Mouse (Mus musculus) retina, adult 2 months (tissue): Measurements from ENCODE around the gene Gm47791.

Experiments used
- DNase-seq: peaks from one replicate; pipeline ENCODE4 v3.0.0-alpha.2; 2012; ENCODE audit warnings: low read depth, low spot score

The Gm47791 gene

GRCm38 (mm10) chr1:82771022-82771586 is at the start of gene Gm47791:
Gene Gm47791, minus strand, starts transcription at chr1:82771243.
- DNase-seq = no peak

- DNase-seq = no peak
These were observed 49.7 kb upstream of the Gm47791 start for GRCm38 (mm10) chr1:82820626-82821186.

DNA sequence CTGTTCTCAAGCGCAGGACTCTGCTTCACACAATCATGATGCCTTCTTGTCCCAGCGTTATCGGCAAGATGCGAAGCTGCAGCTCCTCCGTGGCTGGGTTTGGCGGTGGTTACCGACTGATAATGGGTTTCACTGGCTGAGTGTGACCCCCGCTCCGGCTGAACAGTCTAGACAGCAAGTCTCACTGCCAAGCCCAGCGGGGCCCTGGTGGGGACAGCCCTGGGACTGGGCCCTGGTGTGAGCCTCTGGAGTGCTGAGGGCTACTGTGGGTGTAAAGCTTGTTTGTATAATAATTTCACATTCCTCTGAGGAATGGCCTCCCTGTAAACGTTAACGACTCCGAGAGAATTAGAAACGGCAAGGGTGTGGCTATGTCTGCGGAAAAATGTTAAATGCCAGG is 49.1 kb upstream of the Gm47791 start:
- DNase-seq = no peak

DNA sequence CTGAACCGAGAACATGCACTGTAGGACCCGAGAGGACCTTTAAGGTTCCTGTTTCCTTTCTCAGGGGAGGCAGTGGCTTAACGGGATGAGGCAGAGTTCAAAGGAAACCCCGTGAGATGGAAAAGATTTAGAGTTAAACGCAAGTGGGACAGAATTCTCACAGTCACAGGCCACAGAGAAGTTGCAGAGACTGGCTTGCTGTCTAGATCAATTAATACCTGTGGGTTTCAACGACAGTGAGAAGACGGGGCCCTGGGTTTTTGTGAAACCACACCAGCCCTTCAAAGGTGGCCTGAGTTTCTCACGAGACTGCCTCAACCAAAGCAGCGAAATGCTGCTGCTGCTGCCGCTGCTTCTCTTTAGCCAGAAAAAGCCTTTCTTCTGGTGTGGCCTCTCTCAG is 48.3 kb upstream of the Gm47791 start:
- DNase-seq = no peak

DNA sequence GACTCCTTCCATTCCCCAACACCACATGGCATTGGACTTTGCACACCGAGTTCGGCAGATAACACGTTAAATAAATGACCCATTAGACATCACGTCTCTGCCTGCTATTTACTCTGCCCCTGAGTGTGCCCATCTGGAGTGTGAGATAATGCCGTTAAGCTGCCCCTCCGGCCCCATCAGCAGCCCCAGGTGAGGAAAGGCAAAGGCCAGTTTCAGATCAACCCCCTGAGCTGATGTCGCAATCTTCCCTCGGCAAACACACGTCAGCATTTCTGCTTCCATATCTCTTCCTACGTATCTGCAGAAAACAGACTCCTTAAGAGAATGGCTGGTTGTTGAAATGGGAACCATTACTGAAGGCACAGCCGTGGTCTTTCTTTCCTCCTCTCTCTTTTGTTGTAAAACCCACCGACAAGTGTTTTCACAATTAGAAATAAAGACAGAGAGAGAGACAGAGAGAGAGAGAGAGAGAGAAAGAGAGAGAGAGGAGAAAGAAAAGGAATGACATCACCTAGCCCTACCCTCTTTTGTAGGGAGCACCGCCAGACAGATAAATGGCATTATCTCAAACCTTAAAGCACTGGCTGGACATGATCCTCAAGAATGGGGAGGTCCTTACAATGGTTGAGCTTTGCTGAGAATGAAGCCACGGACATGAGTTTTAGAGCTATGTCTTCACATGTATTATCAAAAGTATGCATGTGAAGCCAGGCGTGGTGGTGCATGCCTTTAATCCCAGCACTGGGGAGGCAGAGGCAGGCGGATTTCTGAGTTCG is 45.1 kb upstream of the Gm47791 start:
- DNase-seq = no peak

DNA sequence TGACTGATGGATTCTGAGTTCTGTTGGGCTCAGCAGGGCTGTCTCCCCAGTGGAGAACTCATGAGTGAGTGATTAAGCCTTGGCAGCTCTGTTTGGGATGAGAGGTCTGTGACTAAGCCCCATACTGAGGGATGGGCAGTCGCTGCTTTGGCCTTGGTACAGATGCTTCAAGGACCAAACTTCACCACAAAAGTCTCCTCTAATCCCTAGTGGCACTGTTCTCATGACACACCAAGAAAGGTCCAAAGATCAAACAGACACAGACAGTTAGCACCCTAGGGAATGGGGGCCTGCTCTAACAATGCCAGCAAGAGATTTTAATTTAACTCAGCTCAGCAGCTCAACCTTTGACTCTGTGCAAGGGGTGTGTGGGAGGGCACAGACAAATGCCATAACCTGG is 40.7 kb upstream of the Gm47791 start:
- DNase-seq = no peak

GRCm38 (mm10) chr1:82808564-82808963 is 37.5 kb upstream of the Gm47791 start:
- no peak for DNase-seq

- DNase-seq = no peak
These were observed 36.2 kb upstream of the Gm47791 start for GRCm38 (mm10) chr1:82807206-82807605.

DNA sequence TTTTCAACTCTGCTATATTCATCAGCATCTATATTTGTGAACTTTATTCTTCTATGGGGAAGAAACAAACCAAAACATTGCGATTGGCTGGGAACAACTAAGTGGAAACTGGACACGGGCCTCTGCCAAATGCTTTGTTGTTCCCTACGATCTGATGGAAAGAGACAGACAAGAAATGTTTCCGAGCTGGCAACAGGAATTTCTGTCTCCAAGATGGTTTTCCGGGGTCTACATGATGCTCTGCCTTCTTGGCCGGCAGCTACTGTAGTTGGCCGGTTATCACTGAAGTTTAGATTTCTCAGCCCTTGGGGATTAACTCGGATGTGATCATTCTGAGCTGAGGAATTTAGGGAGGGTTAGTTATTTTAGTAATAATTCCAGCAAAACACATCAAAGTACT is 35.3 kb upstream of the Gm47791 start:
- DNase-seq = no peak

- DNase-seq = no peak
These were observed 33.0 kb upstream of the Gm47791 start for GRCm38 (mm10) chr1:82804059-82804458.

DNA sequence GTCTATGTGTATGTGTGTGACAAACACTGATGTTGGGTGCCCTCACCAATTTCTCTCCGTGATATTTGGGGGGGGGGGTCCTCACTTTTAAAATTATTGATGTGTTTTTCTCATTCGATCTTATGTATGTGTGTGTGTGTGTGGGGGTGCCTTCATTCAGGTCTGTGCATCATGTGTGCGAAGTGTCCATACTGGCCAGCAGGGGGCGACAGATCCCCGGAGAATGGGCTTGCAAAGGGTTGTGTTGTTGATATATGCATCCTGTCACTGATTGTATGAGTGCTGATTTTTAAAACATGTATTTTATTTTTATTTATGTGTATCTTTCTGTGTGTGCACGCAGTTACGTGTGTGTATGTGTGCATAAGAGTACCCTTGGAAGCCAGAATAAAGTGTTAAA is 32.6 kb upstream of the Gm47791 start:
- DNase-seq = no peak

DNA sequence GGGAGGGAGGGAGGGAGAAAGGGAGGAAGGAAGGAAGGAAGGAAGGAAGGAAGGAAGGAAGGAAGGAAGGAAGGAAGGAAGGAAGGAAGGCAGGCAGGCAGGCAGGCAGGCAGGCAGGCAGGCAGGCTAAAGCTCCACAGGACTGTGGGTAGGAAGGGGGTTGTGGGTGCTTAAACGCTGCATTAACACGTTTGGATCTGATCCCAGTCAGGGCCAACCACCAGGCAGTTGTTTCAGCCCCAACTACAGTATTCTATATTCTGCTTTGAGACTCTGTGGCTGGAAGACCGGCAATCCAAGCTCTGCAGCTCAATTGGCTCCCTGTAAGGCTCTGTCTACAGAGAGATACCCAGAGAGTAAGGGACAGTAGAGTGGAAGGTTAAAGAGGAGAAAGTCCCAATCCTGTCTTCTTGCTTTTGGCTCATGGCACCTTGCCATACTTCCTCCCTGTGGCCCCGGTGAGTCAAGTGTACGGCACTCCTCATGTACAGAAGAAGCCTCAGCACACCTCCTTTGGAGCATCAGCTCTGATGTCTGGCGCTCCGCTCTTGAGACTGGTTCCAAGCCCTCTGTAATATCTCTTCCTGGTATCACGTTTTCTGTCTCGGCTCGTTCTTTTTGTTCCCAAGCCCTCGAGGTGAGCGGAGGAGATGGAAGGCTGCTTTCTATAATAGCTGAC is 30.2 kb upstream of the Gm47791 start:
- DNase-seq = no peak

GRCm38 (mm10) chr1:82798922-82799321 is 27.9 kb upstream of the Gm47791 start:
- no peak for DNase-seq

GRCm38 (mm10) chr1:82798304-82798703 is 27.3 kb upstream of the Gm47791 start:
- no peak for DNase-seq

- no peak for DNase-seq
These were observed 26.0 kb upstream of the Gm47791 start for GRCm38 (mm10) chr1:82797088-82797487.

DNA sequence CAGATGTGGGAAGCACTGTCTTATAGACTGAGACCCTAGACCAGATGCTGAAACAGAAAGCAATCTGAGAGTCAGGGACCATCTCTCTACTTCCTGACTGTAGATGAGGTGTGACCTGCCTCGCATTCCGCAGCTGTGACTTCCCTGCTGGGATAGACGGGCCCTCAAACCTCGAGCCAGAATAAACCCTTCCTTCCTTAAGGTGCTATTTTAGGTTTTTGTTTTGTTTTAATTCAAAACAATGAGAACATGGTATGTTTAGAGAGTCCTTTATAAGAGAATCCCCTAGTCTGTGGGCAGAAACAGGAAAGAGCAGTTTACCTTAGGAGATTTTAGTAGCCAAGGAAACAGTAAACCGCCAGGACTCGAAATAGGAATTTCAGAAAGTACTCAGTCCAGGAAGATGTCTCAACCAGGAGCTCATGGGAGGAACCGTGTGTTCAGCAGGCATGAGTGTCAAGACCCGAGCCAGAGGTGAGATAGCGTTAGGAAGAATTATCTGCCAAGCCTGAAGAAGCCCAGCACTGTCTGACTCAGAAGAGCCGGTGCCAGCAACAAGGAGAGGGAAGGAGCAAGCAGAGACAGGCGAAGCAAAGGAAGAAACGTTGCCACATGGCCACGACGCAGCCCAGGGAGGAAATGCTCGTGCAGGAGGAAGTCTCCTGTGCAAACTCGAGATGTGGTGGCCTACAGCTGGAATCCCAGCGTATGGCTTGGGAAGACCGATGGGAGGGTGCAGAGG is 24.8 kb upstream of the Gm47791 start:
- DNase-seq = no peak

DNA sequence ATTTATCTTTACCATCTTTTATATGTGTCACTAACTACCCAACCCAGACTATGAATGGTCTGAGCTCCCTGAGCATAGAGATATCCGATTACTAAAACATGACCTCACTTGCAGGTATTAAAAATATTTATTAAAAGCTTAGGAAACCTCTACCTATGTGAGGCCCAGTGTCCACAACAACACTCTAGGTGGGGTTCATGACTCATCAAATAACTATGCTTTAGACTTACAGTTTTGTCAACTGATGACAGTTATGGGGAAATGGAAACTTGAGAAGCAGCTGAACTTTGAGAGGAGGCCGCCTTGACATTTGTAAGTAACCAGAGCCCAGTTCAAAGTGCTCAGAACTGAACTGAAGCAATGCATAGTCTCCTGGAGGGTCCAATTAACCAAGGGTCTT is 24.2 kb upstream of the Gm47791 start:
- no peak for DNase-seq

DNA sequence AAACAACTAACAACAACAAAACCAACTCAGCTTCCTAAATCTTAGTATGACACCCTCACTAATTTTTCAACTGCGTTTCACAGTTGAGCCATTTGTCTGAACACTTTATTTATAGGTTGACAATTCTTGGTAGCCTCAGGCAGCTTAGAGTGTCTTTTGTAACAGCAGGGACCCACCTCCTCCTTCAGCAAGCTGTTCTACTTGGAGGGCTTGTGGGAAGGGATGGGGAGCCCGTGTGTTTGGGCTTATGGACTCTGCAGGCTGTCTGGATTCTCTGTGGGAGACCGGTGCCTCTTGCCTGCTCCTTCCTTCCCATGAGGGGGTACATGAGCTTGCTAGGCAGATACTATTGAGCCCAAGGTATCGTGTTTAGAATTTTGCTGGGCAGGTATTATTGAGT is 22.9 kb upstream of the Gm47791 start:
- DNase-seq = no peak

DNA sequence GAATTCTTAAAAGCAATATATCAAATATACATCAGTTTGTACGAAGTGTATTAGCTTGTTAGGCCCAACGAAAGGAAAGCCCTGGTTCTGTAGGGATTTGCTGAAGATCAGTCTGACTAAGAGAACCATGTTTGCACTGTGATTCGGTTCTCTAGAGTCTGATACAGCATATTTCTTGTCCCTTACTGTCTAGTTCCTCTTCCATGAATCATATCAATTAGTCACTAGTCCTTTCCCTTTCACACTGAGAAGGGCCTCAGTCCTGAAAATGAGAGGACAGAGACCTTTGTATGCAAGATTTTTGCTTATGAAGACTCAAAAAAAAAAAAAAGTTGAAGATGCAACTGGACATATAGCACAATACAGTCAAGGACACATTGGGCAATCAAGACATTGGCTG is 22.1 kb upstream of the Gm47791 start:
- no peak for DNase-seq

DNA sequence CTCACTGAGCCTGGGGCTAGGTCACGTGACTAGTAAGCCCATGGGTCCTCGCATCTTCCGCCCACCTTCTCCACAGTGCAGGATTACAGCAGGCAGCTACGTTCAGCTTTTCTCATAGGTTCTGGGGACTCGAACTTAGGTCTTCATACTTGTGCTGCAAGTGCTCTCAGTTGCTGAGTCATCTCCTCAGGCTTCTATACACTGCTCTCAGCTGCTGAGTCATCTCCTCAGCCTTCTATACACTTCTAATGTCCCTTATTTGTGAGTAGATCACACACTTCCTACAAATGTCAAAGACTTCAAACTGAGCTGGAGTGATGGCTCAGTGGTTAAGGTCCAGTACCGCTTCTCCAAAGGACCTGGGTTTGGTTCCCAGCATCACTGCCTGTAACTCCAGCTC is 21.2 kb upstream of the Gm47791 start:
- DNase-seq = no peak

- no peak for DNase-seq
These were observed 20.1 kb upstream of the Gm47791 start for GRCm38 (mm10) chr1:82791105-82791504.

DNA sequence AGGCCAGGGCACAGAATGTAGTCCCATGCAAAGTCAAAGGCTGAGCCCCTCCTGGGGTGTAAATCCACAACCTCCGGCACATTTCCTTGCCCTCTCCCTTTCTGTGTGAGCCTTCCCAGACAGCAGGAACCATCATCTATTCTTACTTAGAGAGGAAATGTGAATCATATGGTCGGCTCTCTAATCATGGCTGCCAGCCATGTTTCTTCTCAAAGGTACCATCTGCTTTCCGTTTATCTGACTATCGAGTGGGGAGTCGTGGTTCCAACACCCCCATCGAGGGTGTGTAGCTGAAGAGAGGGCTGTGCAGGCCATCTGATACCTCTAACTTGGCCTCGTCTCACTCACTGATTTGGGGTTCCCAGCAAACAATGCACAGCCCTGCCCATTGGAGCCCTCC is 17.0 kb upstream of the Gm47791 start:
- no peak for DNase-seq
